Mouse (Mus musculus) thymus, postnatal 36 days (tissue): Measurements from ENCODE around the gene Pip4k2c.
"Not testable (repeated sequence)": the region's sequence is repeated elsewhere in the genome, so short reads cannot be mapped to it uniquely, and the experiment has no call there.

Experiments
- DNase-seq, 2 experiments: peaks; one replicate each; pipeline ENCODE4 v3.0.0; 2022; ENCODE audit warnings: mixed read lengths in 2 of 2

Pip4k2c gene

GRCm38 (mm10) chr10:127208921-127209320, 2.5 kb downstream of the Pip4k2c start:
- no peak for DNase-seq

GRCm38 (mm10) chr10:127205373-127205772, 6.0 kb downstream of the Pip4k2c start:
- no peak for DNase-seq

GRCm38 (mm10) chr10:127204589-127204988, 6.8 kb downstream of the Pip4k2c start:
- DNase-seq = no peak

DNA sequence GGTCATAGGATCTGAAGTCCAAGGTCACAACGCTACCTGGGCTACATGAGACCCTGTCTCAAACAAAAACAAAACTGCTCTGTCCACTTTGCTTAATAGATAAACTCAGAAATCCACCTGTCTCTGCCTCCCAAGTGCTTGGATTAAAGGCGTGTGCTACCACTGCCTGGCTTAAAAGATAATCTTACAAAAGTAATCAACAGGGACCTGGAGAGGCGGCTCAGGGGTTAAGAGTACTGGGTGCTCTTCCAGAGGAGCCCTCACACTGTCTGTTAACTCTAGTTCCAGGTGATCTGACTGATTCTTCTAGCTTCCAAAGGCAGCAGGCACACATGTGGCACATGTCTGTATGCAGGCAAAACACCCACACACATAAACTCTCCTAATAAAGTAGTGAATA, 8.3 kb downstream of the Pip4k2c start:
- no peak for DNase-seq

DNA sequence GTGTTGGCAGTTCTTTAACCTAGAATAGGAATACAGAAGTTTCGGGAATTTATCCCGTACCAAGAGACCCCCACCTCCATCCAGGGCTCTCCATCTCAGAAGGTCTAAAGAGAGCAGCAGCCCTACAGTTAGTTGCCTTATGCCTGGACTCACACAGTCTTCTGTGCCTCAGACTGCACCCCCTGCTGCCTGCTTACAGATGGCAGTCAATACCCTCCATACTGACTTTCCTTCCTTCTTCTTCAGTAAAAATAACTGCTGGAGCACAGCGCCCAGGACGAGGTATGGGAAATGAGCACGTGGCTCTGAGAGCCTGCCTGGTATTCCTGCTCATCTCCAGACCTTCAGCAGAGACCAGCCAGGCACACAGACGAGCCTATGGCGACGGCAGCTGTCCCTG, 11.1 kb downstream of the Pip4k2c start:
- DNase-seq = no peak

GRCm38 (mm10) chr10:127199474-127199873, 11.9 kb downstream of the Pip4k2c start:
- no peak for DNase-seq

GRCm38 (mm10) chr10:127199068-127199467, 12.3 kb downstream of the Pip4k2c start:
- no peak for DNase-seq

- DNase-seq = no peak
Measured at GRCm38 (mm10) chr10:127198492-127198891, 12.9 kb downstream of the Pip4k2c start.

DNA sequence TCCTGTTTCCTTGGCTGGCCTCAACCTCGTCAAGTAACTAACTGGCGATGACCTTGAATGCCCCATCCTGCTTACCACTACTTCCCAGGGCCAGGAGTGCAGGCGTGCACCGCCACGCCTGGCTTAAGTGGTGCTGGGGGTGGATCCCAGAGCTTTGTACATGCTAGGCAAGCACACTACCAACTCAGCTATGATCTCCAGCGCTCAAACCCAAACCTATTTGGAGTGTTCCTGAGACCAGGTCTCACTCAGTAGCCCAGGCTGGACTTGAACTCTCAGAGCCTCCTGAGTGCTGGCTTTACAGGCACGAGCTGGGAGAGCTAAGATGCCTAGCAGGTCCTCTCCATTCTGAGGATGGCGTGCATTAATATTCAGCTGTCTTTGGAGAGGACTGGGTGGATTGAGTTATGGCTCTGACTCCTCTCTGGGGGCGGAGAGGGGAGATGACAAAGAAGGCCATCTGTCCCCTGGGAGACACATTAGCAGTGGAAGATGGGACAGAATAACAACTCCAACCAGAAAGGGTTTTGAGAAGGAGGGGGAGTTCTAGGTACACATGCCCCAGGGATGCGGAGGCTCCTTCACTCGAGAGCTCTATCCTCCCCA, 13.8 kb downstream of the Pip4k2c start:
- DNase-seq = no peak

GRCm38 (mm10) chr10:127197104-127197503, 14.3 kb downstream of the Pip4k2c start:
- no peak for DNase-seq

DNA sequence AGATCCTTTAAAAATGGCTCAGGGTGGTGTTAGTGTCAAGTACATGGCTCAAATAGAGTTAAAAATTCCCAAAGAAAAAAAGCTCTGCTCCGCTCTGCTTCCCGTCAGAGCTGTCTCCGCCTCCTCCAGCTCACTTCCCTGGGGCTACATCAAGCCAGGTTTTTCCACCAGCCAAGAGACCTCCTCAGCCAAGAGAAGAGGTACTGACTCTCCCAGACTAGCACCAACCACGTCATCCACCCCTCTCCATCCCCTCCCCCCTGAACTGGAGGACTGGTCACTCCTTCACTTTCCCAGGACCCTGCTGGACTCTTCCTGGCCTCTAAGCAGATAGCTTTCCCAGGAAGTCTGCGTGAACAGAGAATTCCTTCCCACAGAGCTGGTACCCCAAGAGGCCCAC, 15.0 kb downstream of the Pip4k2c start:
- DNase-seq = no peak

DNA sequence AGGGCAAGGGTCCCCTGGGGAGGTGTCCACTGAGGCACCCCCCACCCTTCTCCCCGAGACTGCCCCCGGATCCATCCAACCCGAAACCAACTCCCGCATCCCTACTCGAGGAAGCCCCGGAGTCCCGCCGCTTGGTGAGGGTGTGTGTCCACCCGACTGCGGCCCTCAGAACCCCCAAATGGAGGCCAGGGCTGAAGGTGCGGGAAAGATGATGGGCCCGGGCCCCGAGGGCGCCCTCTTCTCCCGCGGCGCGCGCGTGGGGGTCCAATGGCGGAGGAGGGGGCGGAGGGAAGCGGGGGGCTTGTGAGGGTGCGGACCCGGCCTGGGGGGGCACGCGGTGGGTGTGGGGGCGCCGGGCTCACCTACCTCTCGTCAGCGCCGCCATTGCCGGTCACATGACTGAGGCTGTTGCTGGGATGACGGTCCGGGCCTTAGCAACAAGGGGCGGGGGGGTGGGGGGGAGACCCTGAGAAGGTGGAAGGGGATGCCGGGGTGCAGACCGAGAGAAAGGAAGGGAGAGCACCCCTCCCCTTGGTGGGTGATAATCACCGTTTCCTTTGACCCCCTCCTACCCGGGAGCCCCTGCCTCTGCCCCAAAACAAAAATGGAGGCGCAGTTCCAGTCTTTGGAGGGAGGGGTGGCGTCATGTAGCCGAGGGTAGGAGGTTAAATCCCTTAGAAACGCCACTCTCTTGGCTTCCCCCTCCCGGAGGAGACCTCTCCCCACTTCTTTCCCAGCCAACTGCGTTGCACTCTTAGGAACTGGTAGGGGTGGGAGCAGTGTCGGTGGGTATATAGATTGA, 15.9 kb downstream of the Pip4k2c start, which contains the start of gene Dtx3:
Gene Dtx3, minus strand, starts transcription at position 401 of the 802 bp plus-strand sequence.
- DNase-seq = peak; percentile 44 to 65

DNA sequence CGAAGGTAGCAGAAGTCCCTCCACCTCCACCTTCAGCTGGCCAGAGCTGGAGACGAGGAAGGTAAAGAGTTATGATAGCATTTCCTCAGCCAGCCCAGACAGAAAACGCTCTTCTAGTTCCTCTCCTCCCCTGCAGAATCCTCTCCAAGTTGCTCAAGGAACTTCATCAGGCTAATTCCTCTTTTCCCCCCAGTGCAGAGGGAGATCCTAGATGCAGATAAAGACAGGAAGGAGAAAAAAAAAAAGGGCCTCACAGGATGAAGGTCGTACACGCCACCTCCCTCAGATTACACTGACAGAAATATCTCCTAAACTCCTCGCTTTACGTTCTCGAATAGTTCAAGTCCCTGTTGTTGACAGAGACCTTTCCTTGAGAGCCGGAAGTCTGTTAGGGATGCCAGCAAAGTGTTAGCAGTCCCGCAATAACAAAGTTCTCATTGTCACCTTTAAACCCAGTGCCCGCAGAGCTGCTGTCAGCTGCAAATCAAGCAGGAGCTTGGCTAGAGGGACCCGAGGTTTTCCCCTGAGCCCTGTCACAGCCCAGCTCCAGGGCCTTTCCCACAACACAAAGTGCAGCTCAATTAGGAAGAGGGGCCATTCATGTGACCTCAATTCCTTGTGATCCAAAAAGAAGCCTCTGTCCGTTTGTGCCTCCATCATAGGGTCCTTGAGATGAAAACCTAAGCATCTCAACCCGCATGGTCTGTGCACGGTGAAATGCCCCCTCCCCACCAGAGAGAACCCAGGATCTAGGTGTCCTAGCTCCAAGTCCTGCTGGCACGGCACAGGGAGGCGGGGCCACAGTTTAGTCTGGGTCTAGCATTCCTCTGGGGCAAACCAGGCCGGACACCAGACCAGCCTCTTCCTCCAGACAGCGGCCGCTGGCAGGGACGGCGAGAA, 16.7 kb downstream of the Pip4k2c start:
- peak; percentile 19 to 38 for DNase-seq

DNA sequence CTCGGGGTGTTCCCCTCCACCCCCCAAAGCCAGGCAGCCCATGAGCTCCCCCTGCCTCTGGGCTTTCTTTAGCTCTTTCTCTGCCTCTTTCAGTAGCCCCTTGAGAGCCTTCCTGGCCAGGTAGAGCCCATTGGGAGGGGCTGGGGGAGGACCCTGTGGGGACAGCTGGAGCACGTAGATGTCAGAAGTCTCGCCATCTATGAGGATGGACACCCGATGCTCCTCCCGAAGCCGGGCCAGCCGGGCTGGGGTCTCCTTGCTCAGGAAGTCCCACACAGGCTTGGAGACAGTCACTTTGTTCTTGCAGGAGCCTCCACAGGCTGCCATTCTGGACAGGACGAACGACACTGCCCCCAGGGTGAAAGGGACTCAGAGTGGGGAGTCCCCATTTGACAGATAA, 18.4 kb downstream of the Pip4k2c start:
- DNase-seq = no peak

DNA sequence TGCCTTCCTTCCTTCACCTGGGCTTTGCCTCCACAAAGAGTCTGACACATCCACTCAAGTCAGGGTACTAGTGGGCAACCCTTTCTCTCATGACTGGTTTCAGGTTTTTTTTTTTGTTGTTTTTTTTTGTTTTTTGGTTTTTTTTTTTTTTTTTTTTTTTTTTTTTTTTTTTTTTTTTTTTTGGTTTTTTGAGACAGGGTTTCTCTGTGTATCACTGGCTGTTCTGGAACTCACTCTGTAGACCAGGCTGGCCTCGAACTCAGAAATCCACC, 19.4 kb downstream of the Pip4k2c start:
- DNase-seq = not testable (repeated sequence)

DNA sequence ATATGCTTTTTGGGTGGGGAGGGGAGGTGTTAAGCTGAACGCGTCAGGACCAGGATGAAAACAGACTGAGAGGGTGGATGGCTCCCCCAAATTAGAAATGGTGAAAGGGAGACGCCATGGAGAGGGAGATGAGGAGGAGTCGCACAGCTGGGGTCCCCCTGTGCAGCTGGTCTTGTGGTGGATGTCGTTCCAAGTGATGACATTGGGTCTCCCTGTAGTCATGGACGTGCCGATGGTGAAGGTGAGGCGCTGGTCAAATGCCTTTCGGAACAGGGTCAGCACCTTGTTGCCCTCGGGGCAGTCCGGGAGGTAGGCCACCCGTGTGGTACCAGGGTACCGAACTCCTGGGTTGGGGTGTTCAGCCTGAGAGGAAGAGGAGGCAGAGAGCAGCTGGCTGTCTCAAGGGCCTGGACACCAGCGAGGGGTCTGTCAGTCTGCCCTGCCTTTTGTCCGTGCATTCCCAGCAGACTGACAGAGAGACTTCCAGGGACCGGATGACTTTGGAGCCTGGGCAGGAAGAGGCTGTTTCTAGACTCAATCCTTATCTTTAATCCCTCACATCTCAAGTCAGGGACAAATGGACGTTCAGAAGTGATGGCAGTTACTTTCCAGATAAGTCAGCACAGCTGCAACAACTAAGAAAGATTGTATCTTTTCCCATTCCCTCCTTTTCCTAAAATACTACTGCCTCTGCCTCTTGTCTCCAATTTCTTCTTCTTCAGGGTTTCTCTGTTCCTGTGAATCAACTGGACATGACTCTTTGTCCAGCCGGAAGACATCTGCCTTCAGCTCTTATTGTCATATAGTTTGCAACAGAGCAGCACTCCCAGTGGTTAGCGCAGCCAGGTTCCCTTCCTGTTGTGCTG, 20.0 kb downstream of the Pip4k2c start:
- peak in 1 of 2 experiments; percentile 5 for DNase-seq

GRCm38 (mm10) chr10:127190398-127191190, 20.8 kb downstream of the Pip4k2c start:
- DNase-seq = peak in 1 of 2 experiments; percentile 3

DNA sequence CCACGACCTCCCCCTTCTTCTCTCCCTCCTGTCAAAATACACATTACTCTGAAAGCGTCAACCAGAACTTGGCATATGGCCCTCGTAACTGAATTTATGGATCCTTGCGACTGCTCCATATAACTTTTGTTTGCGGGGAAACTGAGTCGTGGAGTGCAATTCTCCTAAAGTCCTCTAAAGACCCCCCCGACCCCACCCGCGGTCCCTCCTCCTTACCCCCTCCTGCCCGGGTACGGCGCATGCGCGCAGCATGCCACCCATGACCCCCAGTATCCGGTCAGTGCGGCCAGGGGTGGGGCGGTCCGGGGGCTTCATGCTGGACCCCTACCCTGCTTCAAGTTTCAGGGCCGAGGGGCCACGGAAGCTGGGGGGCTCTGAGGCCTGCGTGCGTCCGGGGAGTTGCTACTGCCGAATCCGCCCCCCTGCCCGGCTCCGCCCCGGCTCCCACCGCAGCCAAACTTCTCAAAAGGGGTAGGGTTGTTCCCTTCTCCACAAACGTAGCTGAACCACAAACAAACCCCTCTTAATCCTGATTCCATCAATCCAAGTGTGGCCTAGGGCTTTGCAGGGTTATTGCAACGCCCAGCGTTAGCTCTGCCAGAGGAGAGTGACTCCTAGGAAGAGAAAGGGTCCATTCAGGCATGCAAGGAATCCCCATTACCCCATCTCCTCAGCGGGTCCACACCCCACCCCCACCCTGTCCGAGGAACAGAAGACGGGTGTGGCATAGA, 21.6 kb downstream of the Pip4k2c start, which contains the start of gene Arhgef25:
Gene Arhgef25, minus strand, starts transcription at position 433 of the 731 bp plus-strand sequence.
- DNase-seq = peak; percentile 5 to 30

GRCm38 (mm10) chr10:127189116-127189650, 22.2 kb downstream of the Pip4k2c start:
- peak; percentile 1 to 4 for DNase-seq

GRCm38 (mm10) chr10:127188465-127189115, 22.8 kb downstream of the Pip4k2c start:
- DNase-seq = peak; percentile 4 to 27
